Mouse (Mus musculus) bone marrow, adult 2 months (tissue): ENCODE results near the gene Stk32c.

Experiments
- CTCF ChIP-seq: fragments of 200-500 bp; IDR thresholded peaks from 2 replicates; pipeline ENCODE4 v1.5.1; 2011; ENCODE audit warnings: low read length, control low read depth; ENCODE audit not compliant: control insufficient read depth, insufficient read depth
- POLR2A ChIP-seq: fragments of 200-500 bp; IDR thresholded peaks from 2 replicates; pipeline ENCODE4 v1.6.1; 2011; ENCODE audit warnings: low read depth, mild to moderate bottlenecking, control low read depth, low read length, borderline replicate concordance; ENCODE audit not compliant: control insufficient read depth

- no peak for TF ChIP-seq CTCF
- TF ChIP-seq POLR2A, result no peak
Observed at GRCm38 (mm10) chr7:139257752-139258542, 44.8 kb upstream of the Stk32c start.
